Mouse (Mus musculus): ENCODE results near the gene Gm45233.

- TF ChIP-seq POLR2A (IDR thresholded peaks at IDR 0.05; ENCODE audit: low read depth, low read length) (no peak), CTCF (conservative IDR thresholded peaks at IDR 0.05; ENCODE audit: insufficient read depth, insufficient read length, low read depth, low read length) (no peak)
Measured at GRCm38 (mm10) chr7:43512519-43512918, 68.6 kb downstream of the Gm45233 start.

All from kidney, adult 2 months (tissue).